Mouse (Mus musculus): ENCODE measurements around the gene Olfr1066.
A peak's percentile ranks its signal among the peaks of the same experiment; 100 is the strongest.
"Not testable (repeated sequence)": the region's sequence is repeated elsewhere in the genome, so short reads cannot be mapped to it uniquely, and the experiment has no call there.

Gene Olfr1066

GRCm38 (mm10) chr2:86456169-86456568 lies at the start of gene Olfr1066:
TSS of gene Olfr1066 (minus strand) at chr2:86456269.
- DNase-seq = no peak

- DNase-seq = no peak
These were observed 31.2 kb upstream of the Olfr1066 start, which contains the start of gene Olfr228 for GRCm38 (mm10) chr2:86487286-86487685. TSS of gene Olfr228 (minus strand) at chr2:86487386.

DNA sequence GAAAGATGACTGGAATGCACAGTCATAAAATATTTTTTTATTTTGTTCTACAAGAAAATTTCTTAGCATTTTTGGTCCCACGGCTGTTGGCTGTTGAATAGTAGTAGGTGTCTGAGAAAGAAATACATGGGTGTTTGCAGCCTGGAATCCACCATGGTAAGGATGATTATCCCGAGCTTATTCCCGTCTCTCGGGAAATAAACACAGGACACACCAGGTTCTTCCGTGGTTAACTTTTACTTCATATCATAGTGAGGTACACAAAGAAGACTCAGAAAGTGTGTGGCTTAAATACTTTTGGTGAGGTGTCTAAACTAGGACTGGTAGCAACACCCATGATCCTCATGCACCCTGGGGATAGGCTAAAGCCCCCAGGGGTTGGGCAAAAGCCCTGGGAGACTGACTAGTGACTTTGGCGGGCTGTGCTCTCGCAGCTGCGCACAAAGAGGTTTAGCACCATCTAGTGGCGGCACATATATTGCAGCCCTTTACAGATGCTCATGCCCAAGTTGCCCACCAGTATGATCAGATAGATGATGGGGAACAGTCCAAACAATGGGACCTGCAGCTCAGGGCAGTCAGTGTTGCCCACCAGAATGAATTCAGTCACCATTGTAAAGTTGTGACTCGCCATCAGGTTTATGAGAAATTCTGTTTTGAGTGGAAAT lies 8.5 kb upstream of the Olfr1066 start:
- DNase-seq = peak; percentile 86

DNA sequence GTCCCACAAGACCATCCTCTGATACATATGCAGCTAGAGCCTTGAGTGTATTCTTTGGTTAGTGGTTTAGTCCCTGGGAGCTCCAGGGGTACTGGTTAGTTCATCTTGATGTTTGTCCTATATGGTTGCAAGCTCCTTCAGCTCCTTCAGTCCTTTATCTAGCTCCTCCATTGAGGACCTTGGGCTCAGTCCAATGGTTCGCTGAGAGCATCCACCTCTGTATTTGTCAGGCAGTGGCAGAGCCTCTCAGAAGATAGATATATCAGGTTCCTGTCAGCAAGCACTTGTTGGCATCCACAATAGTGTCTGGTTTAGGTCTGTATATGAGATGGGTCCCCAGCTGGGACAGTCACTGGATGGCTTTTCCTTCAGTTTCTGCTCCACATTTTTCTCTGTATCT lies 4.4 kb upstream of the Olfr1066 start:
- peak; percentile 39 for DNase-seq

- not testable (repeated sequence) for DNase-seq
These were observed 5.6 kb downstream of the Olfr1066 start, which contains the start of gene Olfr1065 for GRCm38 (mm10) chr2:86450491-86450890. TSS of gene Olfr1065 (minus strand) at chr2:86450591.

DNA sequence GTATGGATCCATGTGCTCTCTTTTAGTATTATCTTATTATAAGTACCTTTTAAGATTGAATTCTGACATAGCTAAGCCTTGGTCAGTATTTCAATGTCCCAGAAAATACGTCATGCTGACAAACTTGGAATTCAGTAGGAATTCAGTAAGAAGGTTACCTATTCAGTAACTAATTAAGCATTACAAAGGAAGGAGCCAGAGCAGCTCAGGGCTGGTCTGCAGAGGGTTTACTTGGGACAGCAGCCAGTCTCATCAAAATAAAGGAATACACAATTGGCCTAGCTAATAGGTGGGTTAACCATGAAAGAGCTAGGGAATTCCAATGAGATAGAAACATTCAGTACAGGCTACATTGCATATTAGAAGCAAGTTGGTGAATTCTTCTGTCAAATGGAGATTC lies 14.0 kb downstream of the Olfr1066 start:
- not testable (repeated sequence) for DNase-seq

GRCm38 (mm10) chr2:86428511-86428910 lies 27.6 kb downstream of the Olfr1066 start:
- DNase-seq = not testable (repeated sequence)

GRCm38 (mm10) chr2:86426649-86427048 lies 29.4 kb downstream of the Olfr1066 start, which contains the start of gene Olfr1062:
TSS of gene Olfr1062 (minus strand) at chr2:86426749.
- not testable (repeated sequence) for DNase-seq

- DNase-seq = no peak
These were observed 42.1 kb downstream of the Olfr1066 start, which contains the start of gene Olfr1061 for GRCm38 (mm10) chr2:86413950-86414349. TSS of gene Olfr1061 (minus strand) at chr2:86414050.

Data from heart, adult 11 months (tissue).